Mouse (Mus musculus) cerebellum, adult 18-20 months (tissue): ENCODE measurements around the gene Gnai2.
"Not testable (repeated sequence)": the region's sequence is repeated elsewhere in the genome, so short reads cannot be mapped to it uniquely, and the experiment has no call there.

Experiments used
- DNase-seq, 2 experiments: peaks; one replicate each; pipeline ENCODE4 v3.0.0; 2021

Gene Gnai2

GRCm38 (mm10) chr9:107586974-107587832 lies 48.0 kb downstream of the Gnai2 start, which contains the start of gene Ifrd2:
TSS of gene Ifrd2 (plus strand) at chr9:107587642.
- peak; percentile 95 to 100 for DNase-seq

- peak in 1 of 2 experiments; percentile 34 for DNase-seq
Measured at GRCm38 (mm10) chr9:107586504-107586903, 48.7 kb downstream of the Gnai2 start.

GRCm38 (mm10) chr9:107583174-107583573 lies 52.0 kb downstream of the Gnai2 start:
- DNase-seq = no peak

GRCm38 (mm10) chr9:107582509-107583062 lies 52.6 kb downstream of the Gnai2 start:
- peak in 1 of 2 experiments; percentile 25 for DNase-seq

- DNase-seq = no peak
Measured at GRCm38 (mm10) chr9:107581584-107581983, 53.6 kb downstream of the Gnai2 start.

GRCm38 (mm10) chr9:107580501-107581317 lies 54.5 kb downstream of the Gnai2 start, which contains the start of gene Hyal3:
TSS of gene Hyal3 (plus strand) at chr9:107580818.
- DNase-seq = peak; percentile 86 to 94

- DNase-seq = peak; percentile 47 to 70
Measured at GRCm38 (mm10) chr9:107579023-107579900, 55.9 kb downstream of the Gnai2 start.

GRCm38 (mm10) chr9:107578587-107578986 lies 56.6 kb downstream of the Gnai2 start, which contains the start of gene Naa80:
TSS of gene Naa80 (plus strand) at chr9:107578887.
- DNase-seq = no peak

GRCm38 (mm10) chr9:107577871-107578270 lies 57.3 kb downstream of the Gnai2 start:
- no peak for DNase-seq

GRCm38 (mm10) chr9:107576357-107577107 lies 58.6 kb downstream of the Gnai2 start, which contains the start of gene Hyal1:
TSS of gene Hyal1 (plus strand) at chr9:107576927.
- peak in 1 of 2 experiments; percentile 36 for DNase-seq

- DNase-seq = peak in 1 of 2 experiments; percentile 44
Measured at GRCm38 (mm10) chr9:107575579-107576356, 59.4 kb downstream of the Gnai2 start.

GRCm38 (mm10) chr9:107573774-107574173 lies 61.4 kb downstream of the Gnai2 start:
- DNase-seq = not testable (repeated sequence)

- no peak for DNase-seq
Measured at GRCm38 (mm10) chr9:107572327-107572662, 62.9 kb downstream of the Gnai2 start.

GRCm38 (mm10) chr9:107571534-107572326 lies 63.4 kb downstream of the Gnai2 start:
- DNase-seq = no peak

GRCm38 (mm10) chr9:107570845-107571244 lies 64.3 kb downstream of the Gnai2 start:
- DNase-seq = peak in 1 of 2 experiments; percentile 25

- DNase-seq = peak in 1 of 2 experiments; percentile 29
Measured at GRCm38 (mm10) chr9:107570016-107570415, 65.2 kb downstream of the Gnai2 start.

- peak in 1 of 2 experiments; percentile 30 for DNase-seq
Measured at GRCm38 (mm10) chr9:107569270-107569669, 65.9 kb downstream of the Gnai2 start.

- DNase-seq = peak; percentile 80 to 82
Measured at GRCm38 (mm10) chr9:107568331-107569261, 66.6 kb downstream of the Gnai2 start.
